Mouse (Mus musculus): ENCODE measurements around the gene Tbc1d30.

The Tbc1d30 gene

GRCm38 (mm10) chr10:121225636-121226035 lies 125.4 kb downstream of the Tbc1d30 start:
- in situ Hi-C loops (cut with MboI) = no loop called here

GRCm38 (mm10) chr10:121222881-121223280 lies 128.2 kb downstream of the Tbc1d30 start:
- in situ Hi-C loops (cut with MboI) = no loop called here

GRCm38 (mm10) chr10:121218616-121219015 lies 132.5 kb downstream of the Tbc1d30 start:
- in situ Hi-C loops (cut with MboI) = no loop called here

- in situ Hi-C loops (cut with MboI) = no loop called here
Measured at GRCm38 (mm10) chr10:121216804-121217203, 134.3 kb downstream of the Tbc1d30 start.
